Mouse (Mus musculus) midbrain, embryonic 12.5 days (tissue): ENCODE data around the gene Sh3bgr. TPM values are rescaled to one million over a fixed set of nuclear protein-coding genes. Genes with fewer than 3 reads are reported as not detected.
A peak's percentile ranks its signal among the peaks of the same experiment; 100 is the strongest.

Experiments used
- ATAC-seq: fragments of 200-750 bp; cut with Nextera tagmentation; 2 replicates; pipeline ENCODE4 v1.8.0; 2017; ENCODE audit warnings: low read depth, moderate TSS enrichment, moderate library complexity; ENCODE audit not compliant: low FRiP score
- H3K27ac ChIP-seq: fragments of 300-500 bp; sonication (generic); replicated peaks from 2 replicates; pipeline ENCODE4 v1.5.1; 2016; ENCODE audit warnings: mild to moderate bottlenecking
- H3K27me3 ChIP-seq: fragments of 300-500 bp; sonication (generic); 2 replicates; pipeline ENCODE4 v1.6.1; 2016; ENCODE audit warnings: mild to moderate bottlenecking
- H3K36me3 ChIP-seq: fragments of 300-500 bp; sonication (generic); 2 replicates; pipeline ENCODE4 v1.6.1; 2016
- H3K4me1 ChIP-seq: fragments of 300-500 bp; sonication (generic); 2 replicates; pipeline ENCODE4 v1.6.1; 2016
- H3K4me2 ChIP-seq: fragments of 300-500 bp; sonication (generic); replicated peaks from 2 replicates; pipeline ENCODE4 v1.6.1; 2016; ENCODE audit warnings: mild to moderate bottlenecking, moderate library complexity
- H3K4me3 ChIP-seq: fragments of 300-500 bp; sonication (generic); 2 replicates; pipeline ENCODE4 v1.5.1; 2016; ENCODE audit warnings: mild to moderate bottlenecking
- H3K9ac ChIP-seq: fragments of 300-500 bp; sonication (generic); replicated peaks from 2 replicates; pipeline ENCODE4 v1.6.1; 2016; ENCODE audit warnings: mild to moderate bottlenecking, moderate library complexity
- H3K9me3 ChIP-seq: fragments of 300-500 bp; sonication (generic); 2 replicates; pipeline ENCODE4 v1.6.1; 2016; ENCODE audit warnings: mild to moderate bottlenecking
- WGBS: fragments of 180-500 bp; shearing (Covaris S2); methylation state at CpG from one replicate; pipeline ENCODE4 v1.1.7; 2016; 5-methylcytosine and 5-hydroxymethylcytosine counted together
- polyA plus RNA-seq: library from polyadenylated mRNA; unstranded; fragments of >200 nt; fragmentation: Nextera tagmentation; extraction: Ambion mirVana; gene quantifications from 2 replicates; pipeline ENCODE4 v1.2.1, GENCODE M21; 2016

Sh3bgr gene
- 0.84 and 2.5 TPM in 2 replicates for polyA plus RNA-seq

DNA sequence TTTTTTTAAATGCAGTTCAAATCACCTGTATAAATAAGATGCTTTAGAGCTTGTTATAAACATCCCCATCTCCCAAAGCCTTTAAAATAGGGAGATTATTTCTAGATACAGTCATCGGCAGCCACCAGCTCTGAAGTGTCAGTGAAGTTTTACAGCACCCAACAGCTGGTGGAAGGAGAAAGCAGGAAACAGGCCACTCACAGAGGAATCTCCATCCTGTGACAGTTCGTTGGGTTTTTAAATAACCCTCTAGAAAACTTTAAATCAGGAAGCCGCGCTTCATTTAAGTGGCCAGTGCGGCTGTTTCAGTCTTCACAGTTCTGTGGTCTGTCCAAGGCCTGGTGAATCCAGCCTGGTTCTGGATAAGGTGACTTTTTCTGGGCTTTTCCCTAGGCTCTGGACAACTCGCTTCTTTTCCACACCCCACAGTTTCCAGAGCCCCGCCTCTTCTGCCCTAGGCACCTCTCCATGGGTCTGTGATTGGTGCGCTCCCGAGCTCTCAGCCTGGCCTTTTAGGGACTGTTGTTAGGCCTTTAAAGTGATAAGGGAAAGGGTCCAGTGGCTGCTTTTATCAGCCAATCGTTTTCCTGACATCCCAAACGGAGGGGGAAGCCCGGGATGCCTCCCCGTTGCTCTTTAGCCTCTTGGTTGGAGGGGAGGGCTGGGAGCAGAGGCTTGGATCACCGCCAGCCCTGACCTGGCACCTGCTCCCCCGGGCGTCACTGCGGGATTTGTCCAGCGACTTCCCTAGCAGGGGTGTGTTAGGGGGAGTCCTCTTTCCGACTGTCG, at the start of gene Sh3bgr:
Gene Sh3bgr, plus strand, starts transcription at position 538 of the 789 bp plus-strand sequence.
- Histone ChIP-seq H3K4me2 (peak within 1 kb of the TSS; percentile 58), H3K9me3 (no peaks in the 10 kb centered on the region), H3K9ac (no peak within 1 kb of the TSS; the same call in 1 of the 2 replicates), H3K4me1 (peaks cover 10% of the 10 kb centered on the region), H3K4me3 (peak within 1 kb of the TSS; percentile 29), H3K36me3 (no peaks in the 10 kb centered on the region), H3K27me3 (no peaks in the 10 kb centered on the region; the same call in 1 of the 2 replicates), H3K27ac (no peak within 1 kb of the TSS)
- ATAC-seq, result peak; percentile 68
- WGBS, result 9% methylated on average over 20 of the region's 20 CpGs

DNA sequence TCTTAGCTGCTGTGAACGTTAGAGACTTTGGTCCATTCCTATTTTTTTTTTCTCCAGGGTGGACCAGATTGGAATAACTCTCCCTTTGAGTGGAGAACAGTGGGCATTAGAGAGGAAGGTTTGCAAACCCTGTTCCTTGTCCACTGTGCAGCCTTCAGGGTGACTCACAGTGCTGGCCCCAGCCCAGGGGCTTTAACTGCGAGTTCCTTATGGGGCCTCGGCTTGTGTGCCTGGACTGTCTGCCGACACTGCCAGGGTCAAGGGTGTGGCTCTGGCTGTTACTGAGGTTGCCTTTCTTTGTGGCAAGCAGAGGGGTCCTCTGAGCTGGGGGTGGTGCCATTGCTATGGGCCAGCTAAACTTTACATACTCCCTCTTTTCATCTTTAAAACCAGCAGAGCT, 49.3 kb upstream of the Sh3bgr start:
- Histone ChIP-seq H3K9ac (no peak overlapping the region), H3K4me2 (no peak overlapping the region), H3K9me3 (no peaks in the 10 kb centered on the region), H3K27ac (no peak overlapping the region), H3K4me3 (no peak overlapping the region), H3K36me3 (peaks cover 36% of the 10 kb centered on the region), H3K27me3 (no peaks in the 10 kb centered on the region), H3K4me1 (peaks cover 9% of the 10 kb centered on the region)
- 72% methylated on average over 4 of the region's 4 CpGs for WGBS
- no peak for ATAC-seq

DNA sequence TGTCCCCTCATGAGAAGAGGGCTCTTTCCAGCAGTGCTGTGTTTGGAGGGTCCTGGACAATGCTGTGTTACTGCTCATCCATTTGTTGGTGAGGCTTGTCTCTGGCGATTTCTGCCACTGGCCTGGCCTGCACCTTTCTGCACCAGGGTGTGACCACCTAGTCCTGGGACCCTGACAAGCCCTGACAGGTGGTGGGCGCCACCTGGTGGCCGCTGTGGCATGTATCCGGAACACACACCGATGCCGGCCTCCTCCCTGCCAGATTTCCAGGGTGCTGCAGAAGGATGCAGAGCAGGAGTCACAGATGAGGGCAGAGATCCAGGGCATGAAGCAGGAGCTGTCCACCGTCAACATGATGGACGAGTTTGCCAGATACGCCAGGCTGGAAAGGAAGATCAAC, 48.7 kb upstream of the Sh3bgr start:
- no peaks in the 10 kb centered on the region for H3K27me3 ChIP-seq
- ATAC-seq, result peak; percentile 47; the same call in 1 of the 2 replicates
- no peak overlapping the region for H3K9ac ChIP-seq
- no peaks in the 10 kb centered on the region for H3K9me3 ChIP-seq
- H3K27ac ChIP-seq, result no peak overlapping the region
- H3K4me3 ChIP-seq, result no peak overlapping the region
- peaks cover 39% of the 10 kb centered on the region for H3K36me3 ChIP-seq
- peaks cover 4% of the 10 kb centered on the region for H3K4me1 ChIP-seq
- 34% methylated on average over 9 of the region's 9 CpGs for WGBS
- no peak overlapping the region for H3K4me2 ChIP-seq

DNA sequence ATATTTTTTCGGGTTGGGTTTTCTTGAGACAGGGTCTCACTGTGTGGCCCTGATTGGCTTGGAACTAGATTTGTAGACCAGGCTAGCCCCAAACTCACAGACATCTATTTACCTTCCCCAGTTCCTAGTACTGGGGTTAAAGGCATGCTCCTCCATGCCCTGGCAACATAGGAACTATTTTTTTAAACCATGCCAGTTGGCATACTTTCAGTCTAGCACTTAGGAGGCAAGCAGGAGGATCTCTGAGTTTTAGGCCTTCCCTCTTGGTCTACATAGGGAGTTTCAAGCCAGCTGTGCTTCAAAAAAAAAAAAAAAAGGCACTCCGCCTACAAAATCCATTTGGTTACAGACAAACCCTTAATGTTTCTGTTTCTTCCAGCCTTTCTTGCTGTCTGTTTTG, 45.8 kb upstream of the Sh3bgr start:
- Histone ChIP-seq H3K27ac (no peak overlapping the region), H3K9ac (no peak overlapping the region), H3K4me1 (peaks cover 8% of the 10 kb centered on the region), H3K4me2 (no peak overlapping the region), H3K36me3 (peaks cover 39% of the 10 kb centered on the region), H3K9me3 (no peaks in the 10 kb centered on the region), H3K4me3 (no peak overlapping the region), H3K27me3 (0 out of 2 replicates have a peak, but pooled peaks cover 3% of the 10 kb centered on the region)
- ATAC-seq, result no peak
- 90% methylated on average over 2 of the region's 2 CpGs for WGBS

DNA sequence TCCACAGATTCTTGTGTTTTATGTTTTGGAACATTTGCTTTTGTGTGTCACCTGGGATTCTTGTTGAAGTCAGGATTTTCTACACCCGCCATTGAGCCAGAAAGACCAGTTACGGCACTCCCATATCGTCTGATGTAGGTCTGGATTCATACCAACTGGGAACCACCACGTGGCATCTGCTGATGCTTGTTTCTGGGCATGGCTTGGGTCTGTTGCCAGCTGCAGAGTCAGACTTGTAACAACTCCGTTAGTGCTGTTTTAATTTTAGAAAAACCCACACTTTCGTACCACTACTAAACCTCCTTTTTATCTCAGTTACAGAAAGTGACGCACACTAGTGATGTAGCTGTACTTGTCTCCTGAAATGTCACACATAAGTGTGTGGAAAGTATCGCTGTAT, 44.2 kb upstream of the Sh3bgr start:
- no peak overlapping the region for H3K9ac ChIP-seq
- ATAC-seq, result no peak
- H3K4me1 ChIP-seq, result peaks cover 8% of the 10 kb centered on the region
- no peak overlapping the region for H3K4me2 ChIP-seq
- no peaks in the 10 kb centered on the region for H3K9me3 ChIP-seq
- H3K36me3 ChIP-seq, result peaks cover 39% of the 10 kb centered on the region
- 0 out of 2 replicates have a peak, but pooled peaks cover 3% of the 10 kb centered on the region for H3K27me3 ChIP-seq
- no peak overlapping the region for H3K27ac ChIP-seq
- WGBS, result 92% methylated on average over 8 of the region's 8 CpGs
- H3K4me3 ChIP-seq, result no peak overlapping the region

DNA sequence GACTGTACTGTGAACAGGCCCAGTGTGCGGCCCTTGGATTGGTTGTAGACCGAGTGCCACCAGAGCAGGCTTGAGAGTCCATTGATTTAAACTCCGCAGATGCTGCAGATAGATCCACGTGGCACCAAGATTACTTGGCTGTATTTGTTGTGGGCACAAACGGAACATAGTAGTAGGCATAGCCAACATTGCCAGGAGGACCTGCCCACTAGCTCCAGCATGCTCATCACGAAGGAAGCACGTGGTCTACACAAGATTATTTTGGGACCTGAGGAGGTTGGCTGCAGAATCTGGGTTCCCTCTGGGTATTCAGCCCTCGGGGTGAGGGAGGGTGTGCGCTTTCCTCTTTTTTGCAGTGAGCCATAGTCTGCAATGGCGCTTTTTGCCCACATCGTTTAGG, 43.1 kb upstream of the Sh3bgr start:
- no peak overlapping the region for H3K27ac ChIP-seq
- no peaks in the 10 kb centered on the region for H3K9me3 ChIP-seq
- H3K4me3 ChIP-seq, result no peak overlapping the region
- H3K4me1 ChIP-seq, result peaks cover 8% of the 10 kb centered on the region
- no peak for ATAC-seq
- 0 out of 2 replicates have a peak, but pooled peaks cover 3% of the 10 kb centered on the region for H3K27me3 ChIP-seq
- WGBS, result 95% methylated on average over 11 of the region's 11 CpGs
- H3K36me3 ChIP-seq, result peaks cover 38% of the 10 kb centered on the region
- H3K9ac ChIP-seq, result no peak overlapping the region
- H3K4me2 ChIP-seq, result no peak overlapping the region

DNA sequence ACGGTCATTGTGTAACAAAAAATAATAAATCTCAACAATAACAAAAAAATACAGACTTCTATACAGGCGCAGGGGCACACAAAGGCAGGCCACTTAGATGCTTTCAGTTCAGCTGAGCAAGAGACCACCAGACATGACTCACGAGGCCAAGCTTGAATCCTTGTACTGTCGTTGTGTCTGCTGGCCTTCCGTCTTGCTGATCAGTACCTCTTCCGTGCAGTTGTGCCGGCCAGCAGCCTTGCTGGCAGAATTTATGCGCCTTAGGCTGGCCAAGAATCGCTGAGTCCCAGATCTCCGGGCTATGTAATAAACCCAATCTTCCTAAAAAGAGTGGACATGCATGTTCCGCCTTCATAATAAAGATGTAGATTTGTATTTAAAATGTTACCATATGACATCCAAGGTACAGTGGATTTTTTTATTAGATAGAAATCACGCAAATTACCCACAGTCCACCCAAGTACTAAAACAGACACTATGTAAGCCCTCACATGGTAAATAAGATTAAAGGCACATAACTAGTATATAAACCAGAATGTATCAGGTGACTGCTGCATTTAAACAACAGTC, 41.7 kb upstream of the Sh3bgr start:
- Histone ChIP-seq H3K4me3 (peak overlapping the region; percentile 58), H3K9me3 (no peaks in the 10 kb centered on the region), H3K36me3 (peaks cover 25% of the 10 kb centered on the region), H3K27ac (no peak overlapping the region; the same call in 1 of the 2 replicates), H3K27me3 (0 out of 2 replicates have a peak, but pooled peaks cover 3% of the 10 kb centered on the region), H3K9ac (peak overlapping the region; percentile 88), H3K4me2 (peak overlapping the region; percentile 97), H3K4me1 (peaks cover 8% of the 10 kb centered on the region)
- 66% methylated on average over 12 of the region's 12 CpGs for WGBS
- no peak for ATAC-seq

DNA sequence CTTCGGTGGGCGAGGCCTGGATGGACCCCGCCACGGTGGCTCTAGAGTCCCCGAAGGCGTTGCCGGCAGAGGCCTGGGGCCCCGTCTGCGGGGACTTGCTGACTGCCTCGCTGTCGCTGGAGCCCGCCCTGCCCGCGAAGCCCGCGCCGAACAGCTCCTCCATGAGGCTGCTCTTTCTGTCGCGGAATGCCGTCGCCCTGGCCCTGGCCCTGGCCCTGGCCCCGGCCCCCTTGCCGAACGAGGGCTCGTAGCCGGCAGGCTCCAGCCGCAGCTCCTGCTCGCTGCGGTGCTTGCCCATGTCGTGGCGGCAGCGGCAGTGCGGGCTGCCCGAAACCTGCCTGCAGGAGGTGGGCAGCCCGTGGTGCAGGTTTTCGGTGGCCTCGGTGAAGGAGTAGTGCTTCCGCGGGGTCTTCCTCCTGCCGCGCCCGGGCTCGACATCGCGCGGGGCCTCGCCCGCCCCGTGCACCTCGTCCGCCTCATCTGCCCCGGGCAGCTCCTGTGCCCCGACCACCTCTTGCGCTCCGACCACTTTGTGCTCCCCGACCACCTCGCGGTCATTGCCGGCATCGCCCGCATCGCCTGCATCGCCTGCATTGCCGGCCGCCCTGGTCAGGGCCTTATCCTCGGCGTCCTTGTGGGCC, 41.0 kb upstream of the Sh3bgr start:
- Histone ChIP-seq H3K27ac (peak overlapping the region; percentile 81), H3K36me3 (peaks cover 19% of the 10 kb centered on the region), H3K4me2 (peak overlapping the region; percentile 97), H3K9ac (peak overlapping the region; percentile 88), H3K4me1 (peaks cover 8% of the 10 kb centered on the region), H3K27me3 (0 out of 2 replicates have a peak, but pooled peaks cover 3% of the 10 kb centered on the region), H3K9me3 (no peaks in the 10 kb centered on the region), H3K4me3 (peak overlapping the region; percentile 58)
- WGBS, result 1% methylated on average over 65 of the region's 67 CpGs
- peak; percentile 90 for ATAC-seq

DNA sequence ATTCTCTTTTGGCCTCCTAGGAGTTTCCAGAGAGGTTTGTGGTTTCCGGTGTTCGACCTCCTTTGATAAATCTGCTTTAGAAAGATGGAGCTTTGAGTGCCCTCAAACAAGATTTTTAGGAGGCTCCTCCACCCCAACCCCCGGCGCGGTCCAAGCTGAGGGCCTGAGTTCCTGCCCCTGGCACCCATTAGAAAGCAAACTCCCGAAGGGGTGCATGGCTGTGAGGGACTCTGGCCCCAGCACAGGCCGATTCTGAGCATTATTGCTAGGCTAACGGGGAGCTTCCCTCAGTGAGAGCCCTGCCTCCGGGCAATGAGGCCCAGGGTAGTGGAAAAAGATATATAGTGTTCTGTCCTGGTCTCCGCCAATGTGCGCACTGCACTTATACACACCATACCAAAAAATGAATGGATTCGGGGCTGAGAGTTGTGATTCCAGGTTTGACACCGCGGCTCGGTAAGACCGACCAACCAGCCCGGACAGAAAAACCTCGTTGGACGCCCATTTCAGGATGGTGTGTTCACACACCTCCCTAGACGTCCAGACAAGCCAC, 40.4 kb upstream of the Sh3bgr start:
- peaks cover 8% of the 10 kb centered on the region for H3K4me1 ChIP-seq
- peak overlapping the region; percentile 88 for H3K9ac ChIP-seq
- H3K4me2 ChIP-seq, result peak overlapping the region; percentile 97
- H3K9me3 ChIP-seq, result no peaks in the 10 kb centered on the region
- 0 out of 2 replicates have a peak, but pooled peaks have one; percentile 11 for ATAC-seq
- 86% methylated on average over 20 of the region's 20 CpGs for WGBS
- H3K27ac ChIP-seq, result peak overlapping the region; percentile 81; the same call in 1 of the 2 replicates
- 0 out of 2 replicates have a peak, but pooled peaks cover 3% of the 10 kb centered on the region for H3K27me3 ChIP-seq
- peak overlapping the region; percentile 58 for H3K4me3 ChIP-seq
- H3K36me3 ChIP-seq, result peaks cover 13% of the 10 kb centered on the region

DNA sequence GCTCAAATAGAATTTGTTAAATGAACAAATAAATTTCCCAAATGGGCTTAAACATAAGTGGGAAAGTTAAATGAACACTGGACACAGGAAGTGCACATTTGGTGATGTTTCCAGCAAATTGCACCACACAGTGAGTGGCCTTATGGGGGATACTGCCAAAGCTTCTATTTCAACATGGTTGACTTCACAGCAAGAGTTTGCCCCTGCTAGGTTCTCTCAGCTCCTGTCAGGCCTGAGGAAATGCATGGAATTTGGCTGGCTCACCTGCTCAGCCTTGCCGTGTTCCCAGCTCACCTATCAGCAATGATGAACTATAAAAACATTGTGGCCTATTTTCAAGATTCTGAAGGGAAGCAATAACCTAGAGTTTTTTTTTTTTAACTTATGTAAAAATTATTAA, 39.3 kb upstream of the Sh3bgr start:
- Histone ChIP-seq H3K9me3 (no peaks in the 10 kb centered on the region), H3K4me3 (no peak overlapping the region), H3K27ac (no peak overlapping the region), H3K4me2 (no peak overlapping the region), H3K36me3 (0 out of 2 replicates have a peak, but pooled peaks cover 4% of the 10 kb centered on the region), H3K4me1 (peaks cover 8% of the 10 kb centered on the region), H3K27me3 (0 out of 2 replicates have a peak, but pooled peaks cover 3% of the 10 kb centered on the region), H3K9ac (no peak overlapping the region)
- ATAC-seq, result no peak
- WGBS, result 82% methylated on average over 1 of the region's 1 CpGs

DNA sequence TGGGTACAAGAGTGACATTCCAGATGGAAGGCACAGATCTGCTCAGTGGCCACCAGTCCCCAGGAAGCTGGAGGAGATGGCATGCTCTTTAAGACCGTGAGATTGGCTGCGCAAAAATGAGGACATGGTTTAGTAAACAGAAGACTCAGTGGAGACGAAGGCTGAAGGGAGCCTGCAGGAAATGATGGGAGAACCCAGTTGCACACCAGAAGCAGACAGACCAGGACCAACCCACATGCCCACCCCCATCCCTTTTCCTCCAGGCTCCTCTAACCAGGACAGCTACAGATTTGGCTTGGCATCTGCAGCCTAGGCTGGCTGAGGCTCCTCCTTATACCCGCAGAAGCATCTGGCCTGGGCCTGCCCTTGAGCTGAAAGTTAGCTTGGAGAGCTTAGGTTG, 38.9 kb upstream of the Sh3bgr start:
- H3K9ac ChIP-seq, result no peak overlapping the region
- no peaks in the 10 kb centered on the region for H3K9me3 ChIP-seq
- H3K27ac ChIP-seq, result no peak overlapping the region
- H3K27me3 ChIP-seq, result 0 out of 2 replicates have a peak, but pooled peaks cover 3% of the 10 kb centered on the region
- no peak for ATAC-seq
- 95% methylated on average over 4 of the region's 4 CpGs for WGBS
- no peak overlapping the region for H3K4me3 ChIP-seq
- no peaks in the 10 kb centered on the region for H3K36me3 ChIP-seq
- H3K4me2 ChIP-seq, result no peak overlapping the region
- H3K4me1 ChIP-seq, result peaks cover 8% of the 10 kb centered on the region
